Mouse (Mus musculus): Measurements from ENCODE around the gene Slc25a39. TPM values are rescaled to one million over a fixed set of nuclear protein-coding genes. Genes with fewer than 3 reads are reported as not detected.
A peak's percentile ranks its signal among the peaks of the same experiment; 100 is the strongest.

The Slc25a39 gene
- polyA plus RNA-seq, 1 experiment from 2014 or later, result 390 TPM

DNA sequence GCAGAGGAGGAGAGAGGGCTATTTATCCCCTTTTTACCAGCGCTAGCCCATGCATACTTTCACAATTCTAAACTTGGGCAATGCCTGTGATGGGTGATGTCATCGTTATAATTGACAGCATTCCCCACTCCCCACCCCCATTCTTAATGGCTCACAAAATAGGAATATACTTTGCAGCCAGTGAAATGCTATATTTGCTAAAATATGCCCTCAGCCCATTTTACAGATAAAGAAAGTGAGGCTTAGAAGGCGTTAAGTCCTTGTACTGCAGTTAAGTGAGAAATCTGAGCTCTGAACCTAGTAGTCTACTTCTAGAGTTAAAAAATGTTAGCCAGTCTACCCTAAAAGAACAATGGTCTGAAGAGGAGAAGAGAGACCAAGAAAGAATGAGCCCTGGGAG, 36.6 kb upstream of the Slc25a39 start:
- no peaks in the 10 kb centered on the region for H3K9me3 ChIP-seq (replicated peaks)
- no peak overlapping the region for H3K4me3 ChIP-seq (replicated peaks)
- no peak overlapping the region for H3K27ac ChIP-seq
- H3K4me1 ChIP-seq (replicated peaks), result peaks cover 29% of the 10 kb centered on the region
- 71% methylated on average over 3 of the region's 3 CpGs for WGBS (ENCODE audit: insufficient replicate concordance)
- H3K36me3 ChIP-seq, result no peaks in the 10 kb centered on the region
- no peak overlapping the region for H3K4me2 ChIP-seq
- no peak for ATAC-seq (ENCODE audit: low read depth)
- DNase-seq, result no peak
- peaks cover 78% of the 10 kb centered on the region for H3K27me3 ChIP-seq
- H3K9ac ChIP-seq, result no peak overlapping the region

DNA sequence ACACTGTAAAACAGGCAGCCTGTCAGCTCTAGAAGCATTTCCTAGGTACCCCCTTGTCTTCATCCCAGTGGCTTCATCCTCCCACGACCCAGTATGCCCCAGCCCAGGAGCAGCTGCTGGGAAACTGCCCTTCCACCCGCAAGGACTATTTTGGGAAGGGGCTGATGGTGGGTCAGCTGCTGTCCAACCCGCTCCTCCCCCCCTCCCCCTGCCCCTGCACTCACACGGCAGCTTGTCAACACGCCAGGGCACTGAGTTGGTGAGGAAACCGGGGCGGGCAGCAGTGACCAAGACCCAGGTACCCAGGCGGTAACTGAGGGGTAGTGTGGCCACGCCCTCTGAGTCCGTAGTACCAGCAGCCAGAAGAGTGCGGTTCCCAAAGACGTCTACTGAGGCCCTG, 36.0 kb upstream of the Slc25a39 start:
- Histone ChIP-seq H3K4me3 (replicated peaks) (no peak overlapping the region), H3K9ac (no peak overlapping the region), H3K27me3 (peaks cover 78% of the 10 kb centered on the region), H3K27ac (no peak overlapping the region), H3K4me1 (replicated peaks) (peaks cover 29% of the 10 kb centered on the region), H3K9me3 (replicated peaks) (no peaks in the 10 kb centered on the region), H3K36me3 (no peaks in the 10 kb centered on the region), H3K4me2 (no peak overlapping the region)
- DNase-seq (no peak), ATAC-seq (ENCODE audit: low read depth) (no peak)
- 63% methylated on average over 12 of the region's 12 CpGs for WGBS (ENCODE audit: insufficient replicate concordance)

GRCm38 (mm10) chr11:102442089-102442488, 34.3 kb upstream of the Slc25a39 start:
- no peak overlapping the region for H3K4me3 ChIP-seq (replicated peaks)
- no peak for ATAC-seq (ENCODE audit: low read depth)
- H3K9me3 ChIP-seq (replicated peaks), result no peaks in the 10 kb centered on the region
- H3K4me1 ChIP-seq (replicated peaks), result peaks cover 32% of the 10 kb centered on the region
- no peaks in the 10 kb centered on the region for H3K36me3 ChIP-seq
- no peak for DNase-seq
- H3K4me2 ChIP-seq, result no peak overlapping the region
- no peak overlapping the region for H3K27ac ChIP-seq
- H3K27me3 ChIP-seq, result peaks cover 78% of the 10 kb centered on the region
- 83% methylated on average over 6 of the region's 6 CpGs for WGBS (ENCODE audit: insufficient replicate concordance)
- no peak overlapping the region for H3K9ac ChIP-seq

DNA sequence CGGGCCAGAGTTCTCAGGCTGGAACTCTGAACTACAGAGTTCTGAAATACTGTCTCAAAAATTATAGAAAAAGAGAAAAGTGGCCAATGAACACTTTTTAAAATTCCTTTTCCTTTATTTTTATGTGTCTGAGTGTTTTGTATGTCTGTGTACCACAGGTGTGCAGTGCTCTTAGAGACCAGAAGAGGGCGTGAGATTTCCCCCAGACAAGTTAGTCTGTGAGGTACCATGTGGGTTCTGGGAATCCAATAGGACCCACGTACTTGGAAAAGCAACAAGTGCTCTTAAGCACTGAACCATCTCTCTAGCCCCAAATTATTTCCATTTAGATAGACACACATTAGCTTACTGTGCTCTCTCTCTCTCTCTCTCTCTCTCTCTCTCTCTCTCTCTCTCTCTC, 33.7 kb upstream of the Slc25a39 start:
- H3K27me3 ChIP-seq, result peaks cover 76% of the 10 kb centered on the region
- WGBS (ENCODE audit: insufficient replicate concordance), result 57% methylated on average over 3 of the region's 3 CpGs

DNA sequence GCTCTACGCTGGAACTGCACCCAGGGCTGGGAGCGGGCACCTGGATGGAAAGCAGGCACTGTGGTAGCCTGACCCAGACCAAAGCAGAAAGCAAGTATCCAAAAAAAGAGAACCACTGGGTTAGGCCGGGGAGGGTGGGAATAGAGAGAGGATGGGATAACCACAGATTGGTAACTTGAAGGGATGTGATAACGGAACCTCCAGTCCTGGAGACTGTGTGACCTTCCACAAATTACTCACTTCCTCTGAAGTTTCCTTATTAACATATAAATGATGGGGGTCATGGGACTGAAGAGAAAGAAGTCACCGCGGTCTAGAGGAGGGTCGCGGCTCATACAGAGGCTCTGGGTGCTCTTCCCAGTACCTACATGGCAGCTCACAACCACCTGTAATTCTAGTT, 32.5 kb upstream of the Slc25a39 start:
- DNase-seq (no peak), ATAC-seq (ENCODE audit: low read depth) (no peak)
- Histone ChIP-seq H3K9me3 (replicated peaks) (no peaks in the 10 kb centered on the region), H3K9ac (no peak overlapping the region), H3K4me1 (replicated peaks) (peaks cover 18% of the 10 kb centered on the region), H3K27ac (no peak overlapping the region), H3K4me3 (replicated peaks) (no peak overlapping the region), H3K27me3 (peaks cover 76% of the 10 kb centered on the region), H3K4me2 (no peak overlapping the region), H3K36me3 (peaks cover 5% of the 10 kb centered on the region; the same call in 1 of the 2 replicates)
- WGBS (ENCODE audit: insufficient replicate concordance), result 79% methylated on average over 8 of the region's 8 CpGs

More for the DNA sequence above, 33.7 kb upstream of the Slc25a39 start:
- ATAC-seq (ENCODE audit: low read depth), result no peak
- DNase-seq, result no peak
- no peaks in the 10 kb centered on the region for H3K9me3 ChIP-seq (replicated peaks)
- no peak overlapping the region for H3K27ac ChIP-seq
- H3K4me1 ChIP-seq (replicated peaks), result peaks cover 26% of the 10 kb centered on the region
- H3K36me3 ChIP-seq, result no peaks in the 10 kb centered on the region
- no peak overlapping the region for H3K9ac ChIP-seq
- H3K4me3 ChIP-seq (replicated peaks), result no peak overlapping the region
- H3K4me2 ChIP-seq, result no peak overlapping the region

GRCm38 (mm10) chr11:102439093-102440082, 31.6 kb upstream of the Slc25a39 start:
- DNase-seq, result no peak
- peaks cover 73% of the 10 kb centered on the region for H3K27me3 ChIP-seq

DNA sequence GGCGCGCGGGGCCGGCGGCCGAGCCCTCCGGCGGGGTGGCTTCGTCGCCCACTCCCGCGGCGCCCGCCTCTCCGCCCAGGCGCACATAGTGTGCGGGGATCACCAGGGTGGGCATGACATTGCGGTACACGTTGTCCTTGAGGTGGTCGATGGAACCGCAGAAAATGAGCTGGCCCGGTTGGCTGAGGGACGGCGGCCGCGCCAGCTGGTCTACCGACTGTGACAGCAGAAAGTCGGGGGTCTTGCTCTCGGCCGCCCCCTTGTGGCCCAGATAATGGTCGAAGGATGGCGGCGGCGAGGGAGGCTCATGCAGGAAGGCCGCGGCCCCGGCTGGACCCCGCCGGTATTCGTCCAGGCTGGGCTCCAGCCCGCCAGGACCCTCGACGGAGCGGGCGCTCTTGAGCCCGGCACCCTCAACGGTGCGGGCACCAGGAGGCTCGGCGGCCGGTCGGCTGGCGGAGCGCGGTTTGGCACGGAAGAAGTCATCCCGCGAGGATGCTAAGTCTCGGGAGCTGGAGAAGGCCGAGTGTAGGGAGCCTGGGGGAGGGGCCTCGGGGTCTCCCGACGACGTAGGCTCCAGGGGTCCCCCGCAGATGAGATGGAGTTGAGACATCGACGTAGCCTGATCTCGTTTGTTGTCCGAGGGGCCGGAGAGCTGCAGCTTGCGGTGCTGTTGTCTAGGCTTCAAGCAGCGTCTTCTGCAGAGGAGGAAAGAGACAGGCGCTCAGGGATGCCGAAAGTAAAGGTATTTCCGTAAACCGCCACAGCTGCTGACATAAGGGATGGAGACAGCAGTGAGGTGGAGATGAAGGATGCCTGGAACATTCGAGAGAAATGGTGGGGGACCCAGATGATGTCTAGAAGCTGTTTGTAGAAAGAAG, 30.7 kb upstream of the Slc25a39 start:
- Histone ChIP-seq H3K4me1 (replicated peaks) (peaks cover 16% of the 10 kb centered on the region), H3K9me3 (replicated peaks) (no peaks in the 10 kb centered on the region), H3K36me3 (peaks cover 10% of the 10 kb centered on the region; the same call in 1 of the 2 replicates), H3K27me3 (peaks cover 63% of the 10 kb centered on the region), H3K4me3 (replicated peaks) (peak overlapping the region; percentile 57), H3K4me2 (peak overlapping the region; percentile 79), H3K27ac (no peak overlapping the region), H3K9ac (peak overlapping the region; percentile 53)
- 29% methylated on average over 77 of the region's 77 CpGs for WGBS (ENCODE audit: insufficient replicate concordance)
- DNase-seq, result peak; percentile 65
- no peak for ATAC-seq (ENCODE audit: low read depth)

More at GRCm38 (mm10) chr11:102439093-102440082, 31.6 kb upstream of the Slc25a39 start:
- Histone ChIP-seq H3K9ac (no peak overlapping the region), H3K4me3 (replicated peaks) (no peak overlapping the region), H3K36me3 (peaks cover 10% of the 10 kb centered on the region; the same call in 1 of the 2 replicates), H3K9me3 (replicated peaks) (no peaks in the 10 kb centered on the region), H3K4me1 (replicated peaks) (peaks cover 16% of the 10 kb centered on the region), H3K27ac (no peak overlapping the region), H3K4me2 (no peak overlapping the region)
- 72% methylated on average over 14 of the region's 14 CpGs for WGBS (ENCODE audit: insufficient replicate concordance)
- no peak for ATAC-seq (ENCODE audit: low read depth)

- 32% methylated on average over 87 of the region's 87 CpGs for WGBS (ENCODE audit: insufficient replicate concordance)
- Histone ChIP-seq H3K9ac (peak overlapping the region; percentile 53), H3K4me1 (replicated peaks) (peaks cover 22% of the 10 kb centered on the region), H3K9me3 (replicated peaks) (no peaks in the 10 kb centered on the region), H3K36me3 (peaks cover 10% of the 10 kb centered on the region; the same call in 1 of the 2 replicates), H3K27me3 (peaks cover 60% of the 10 kb centered on the region), H3K4me2 (peak overlapping the region; percentile 79), H3K27ac (no peak overlapping the region), H3K4me3 (replicated peaks) (peak overlapping the region; percentile 57)
- ATAC-seq (ENCODE audit: low read depth), result no peak
- no peak for DNase-seq
These were observed 29.6 kb upstream of the Slc25a39 start for GRCm38 (mm10) chr11:102437120-102438061.

GRCm38 (mm10) chr11:102436471-102436790, 28.7 kb upstream of the Slc25a39 start:
- no peak overlapping the region for H3K4me3 ChIP-seq (replicated peaks)
- WGBS (ENCODE audit: insufficient replicate concordance), result 82% methylated on average over 10 of the region's 10 CpGs
- H3K27me3 ChIP-seq, result peaks cover 60% of the 10 kb centered on the region
- peaks cover 10% of the 10 kb centered on the region; the same call in 1 of the 2 replicates for H3K36me3 ChIP-seq
- no peaks in the 10 kb centered on the region for H3K9me3 ChIP-seq (replicated peaks)
- H3K4me2 ChIP-seq, result no peak overlapping the region
- H3K27ac ChIP-seq, result no peak overlapping the region
- DNase-seq (no peak), ATAC-seq (ENCODE audit: low read depth) (no peak)
- H3K4me1 ChIP-seq (replicated peaks), result peaks cover 30% of the 10 kb centered on the region
- H3K9ac ChIP-seq, result no peak overlapping the region

DNA sequence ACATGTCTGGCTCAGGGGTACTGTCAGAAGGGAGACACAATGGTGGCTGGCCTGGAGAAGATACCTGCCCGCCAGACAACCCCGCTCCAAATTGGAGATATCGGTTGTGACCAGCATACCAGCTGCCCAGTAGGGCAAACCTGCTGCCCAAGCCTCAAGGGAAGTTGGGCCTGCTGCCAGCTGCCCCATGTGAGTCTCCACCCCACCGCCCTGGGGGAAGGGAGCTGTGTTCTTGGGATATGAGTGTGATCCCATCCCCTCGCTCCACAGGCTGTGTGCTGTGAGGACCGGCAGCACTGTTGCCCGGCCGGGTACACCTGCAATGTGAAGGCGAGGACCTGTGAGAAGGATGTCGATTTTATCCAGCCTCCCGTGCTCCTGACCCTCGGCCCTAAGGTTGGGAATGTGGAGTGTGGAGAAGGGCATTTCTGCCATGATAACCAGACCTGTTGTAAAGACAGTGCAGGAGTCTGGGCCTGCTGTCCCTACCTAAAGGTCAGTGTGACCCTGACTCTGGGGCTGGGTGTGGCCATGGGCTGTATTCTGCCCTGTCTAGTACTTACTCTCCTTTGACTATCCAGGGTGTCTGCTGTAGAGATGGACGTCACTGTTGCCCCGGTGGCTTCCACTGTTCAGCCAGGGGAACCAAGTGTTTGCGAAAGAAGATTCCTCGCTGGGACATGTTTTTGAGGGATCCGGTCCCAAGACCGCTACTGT, 28.2 kb upstream of the Slc25a39 start:
- Histone ChIP-seq H3K27me3 (peaks cover 60% of the 10 kb centered on the region), H3K27ac (no peak overlapping the region), H3K9me3 (replicated peaks) (no peaks in the 10 kb centered on the region), H3K4me1 (replicated peaks) (peaks cover 35% of the 10 kb centered on the region), H3K36me3 (peaks cover 10% of the 10 kb centered on the region; the same call in 1 of the 2 replicates), H3K4me3 (replicated peaks) (no peak overlapping the region), H3K4me2 (no peak overlapping the region), H3K9ac (no peak overlapping the region)
- no peak for ATAC-seq (ENCODE audit: low read depth)
- WGBS (ENCODE audit: insufficient replicate concordance), result 85% methylated on average over 18 of the region's 18 CpGs
- DNase-seq, result no peak
